Mouse (Mus musculus) spleen, adult 2 months (tissue): ENCODE measurements around the gene D2hgdh. TPM values are rescaled to one million over a fixed set of nuclear protein-coding genes. Genes with fewer than 3 reads are reported as not detected.

Source experiments
- DNase-seq, 2 experiments: peaks; one replicate each; pipeline versions ENCODE4 v3.0.0 to v3.0.0-alpha.2; 2012 to 2021; ENCODE audit warnings: low spot score in 2 of 2, low read depth in 1 of 2
- H3K27ac ChIP-seq: fragments of 200-500 bp; 2 replicates; pipeline ENCODE4 v1.5.1; 2012; ENCODE audit warnings: low read length, inconsistent platforms; ENCODE audit not compliant: insufficient read depth
- H3K27me3 ChIP-seq: fragments of 200-500 bp; 2 replicates; pipeline ENCODE4 v1.6.1; 2012; ENCODE audit warnings: mild to moderate bottlenecking, moderate library complexity, low read length, inconsistent platforms; ENCODE audit not compliant: control insufficient read depth, insufficient read depth
- H3K36me3 ChIP-seq: fragments of 200-500 bp; 2 replicates; pipeline ENCODE4 v1.6.1; 2012; ENCODE audit warnings: mild to moderate bottlenecking, low read length, inconsistent platforms; ENCODE audit not compliant: control insufficient read depth, insufficient read depth
- H3K4me1 ChIP-seq: fragments of 200-500 bp; 2 replicates; pipeline ENCODE4 v1.6.1; 2011; ENCODE audit warnings: inconsistent platforms; ENCODE audit not compliant: control insufficient read depth, insufficient read depth, insufficient read length
- H3K4me3 ChIP-seq: fragments of 200-500 bp; 2 replicates; pipeline ENCODE4 v1.5.1; 2011; ENCODE audit warnings: mild to moderate bottlenecking, inconsistent platforms; ENCODE audit not compliant: insufficient read depth, insufficient read length; ENCODE audit errors: extremely low read depth
- CTCF ChIP-seq: fragments of 200-500 bp; IDR thresholded peaks from 2 replicates; pipeline ENCODE4 v1.5.1; 2011; ENCODE audit warnings: mild to moderate bottlenecking, inconsistent platforms; ENCODE audit not compliant: insufficient read depth, insufficient read length, insufficient replicate concordance; ENCODE audit errors: extremely low read depth
- POLR2A ChIP-seq: fragments of 200-500 bp; IDR thresholded peaks from 2 replicates; pipeline ENCODE4 v1.6.1; 2011; ENCODE audit warnings: low read depth, low read length, inconsistent platforms
- WGBS: fragments of 180-500 bp; shearing (Covaris S2); methylation state at CpG from one replicate; pipeline ENCODE4 v1.1.7; 2018; 5-methylcytosine and 5-hydroxymethylcytosine counted together
- polyA plus RNA-seq: library from polyadenylated mRNA; depleted of rRNA; stranded (reverse); fragments of >200 nt; gene quantifications from 2 replicates; pipeline ENCODE4 v1.2.3, GENCODE M21; 2012

The D2hgdh gene
- polyA plus RNA-seq, 1 experiment = 20.3 TPM

DNA sequence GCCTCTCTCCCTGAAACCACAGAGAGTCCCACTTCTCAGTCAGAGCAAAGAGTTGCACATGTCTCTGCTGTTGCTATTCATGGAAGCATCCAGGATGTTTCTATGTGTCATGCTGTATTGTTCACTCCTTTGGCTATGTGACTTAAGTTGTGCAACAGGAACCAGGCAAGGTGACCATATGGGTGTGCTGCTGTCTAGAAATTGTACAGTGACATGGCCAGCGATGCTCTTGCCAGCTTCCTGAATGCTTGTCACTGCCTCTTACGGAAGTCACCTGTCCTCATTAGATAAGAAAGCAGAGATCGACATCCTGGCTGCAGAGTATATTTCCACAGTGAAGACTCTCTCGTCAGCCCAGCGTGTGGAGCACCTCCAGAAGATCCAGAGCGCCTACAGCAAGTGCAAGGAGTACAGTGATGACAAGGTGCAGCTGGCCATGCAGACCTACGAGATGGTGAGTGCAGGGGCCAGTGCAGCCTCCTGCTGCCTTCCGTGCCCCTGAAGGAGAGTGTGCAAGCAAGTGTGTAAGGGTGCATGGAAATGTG, 13.1 kb upstream of the D2hgdh start:
- no peak for DNase-seq
- Histone ChIP-seq H3K27ac (no peak overlapping the region), H3K36me3 (peaks cover 38% of the 10 kb centered on the region), H3K27me3 (no peaks in the 10 kb centered on the region), H3K4me3 (no peak overlapping the region), H3K4me1 (no peaks in the 10 kb centered on the region)
- TF ChIP-seq POLR2A (no peak), CTCF (no peak)
- WGBS = 94% methylated on average over 8 of the region's 8 CpGs

DNA sequence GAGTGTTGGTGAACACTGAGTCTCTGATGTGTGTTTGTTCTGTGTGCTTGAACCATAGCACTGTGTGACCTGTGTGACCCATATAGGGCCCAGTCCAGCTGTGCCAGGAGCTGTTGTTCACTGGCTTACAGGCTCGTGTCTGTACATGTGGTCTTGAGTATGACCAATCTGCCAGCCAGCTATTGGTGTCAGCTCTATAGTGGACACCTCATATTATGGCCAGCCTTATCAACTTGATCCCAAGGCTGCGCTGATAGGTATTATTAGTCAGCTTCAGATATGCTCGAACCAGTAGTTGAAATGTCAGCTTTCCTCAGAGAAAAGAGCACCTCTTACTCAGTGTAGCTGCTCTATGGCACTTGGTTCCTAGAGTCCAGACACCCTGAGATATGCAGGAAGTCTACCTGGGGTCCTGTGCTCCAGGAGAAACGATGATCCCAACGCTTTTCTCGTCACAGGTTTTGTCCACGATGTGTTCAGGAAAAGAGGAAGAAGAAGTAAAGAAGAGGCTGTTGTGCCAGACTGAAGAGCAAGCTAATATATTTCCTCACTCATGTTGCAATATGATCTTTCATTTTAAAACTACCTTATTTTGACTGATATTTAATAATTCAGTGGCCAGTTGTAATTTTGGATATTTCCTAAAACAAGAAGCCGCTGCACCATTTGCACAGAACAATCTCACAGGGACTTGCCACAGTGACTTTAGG, 6.7 kb upstream of the D2hgdh start:
- H3K4me1 ChIP-seq = no peaks in the 10 kb centered on the region
- no peaks in the 10 kb centered on the region for H3K27me3 ChIP-seq
- TF ChIP-seq POLR2A (no peak), CTCF (no peak)
- peaks cover 46% of the 10 kb centered on the region for H3K36me3 ChIP-seq
- DNase-seq = no peak
- no peak overlapping the region for H3K27ac ChIP-seq
- 84% methylated on average over 8 of the region's 8 CpGs for WGBS
- no peak overlapping the region for H3K4me3 ChIP-seq

DNA sequence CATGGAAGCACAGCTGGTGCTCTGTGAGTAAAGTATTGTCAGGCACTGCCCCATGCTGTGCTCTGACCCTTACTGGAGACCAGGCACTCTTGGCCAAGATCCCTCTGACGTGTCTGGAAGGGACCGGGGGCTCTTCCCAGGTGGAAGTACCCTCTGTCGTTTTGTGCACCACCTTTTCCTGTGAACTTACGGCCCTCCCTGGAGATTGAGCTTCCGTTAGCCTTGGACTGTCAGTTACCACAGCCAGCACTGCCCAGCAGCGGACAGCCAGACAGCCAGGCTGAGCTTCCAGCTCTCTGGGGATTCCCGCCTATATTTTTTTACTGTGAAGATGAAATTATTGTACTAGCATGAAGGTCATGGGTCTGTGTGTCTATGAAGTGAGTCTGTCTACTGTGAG, 6.0 kb upstream of the D2hgdh start:
- Histone ChIP-seq H3K4me3 (no peak overlapping the region), H3K4me1 (no peaks in the 10 kb centered on the region), H3K27me3 (no peaks in the 10 kb centered on the region), H3K36me3 (peaks cover 41% of the 10 kb centered on the region), H3K27ac (no peak overlapping the region)
- no peak for TF ChIP-seq POLR2A
- no peak for TF ChIP-seq CTCF
- 90% methylated on average over 7 of the region's 7 CpGs for WGBS
- DNase-seq = no peak

DNA sequence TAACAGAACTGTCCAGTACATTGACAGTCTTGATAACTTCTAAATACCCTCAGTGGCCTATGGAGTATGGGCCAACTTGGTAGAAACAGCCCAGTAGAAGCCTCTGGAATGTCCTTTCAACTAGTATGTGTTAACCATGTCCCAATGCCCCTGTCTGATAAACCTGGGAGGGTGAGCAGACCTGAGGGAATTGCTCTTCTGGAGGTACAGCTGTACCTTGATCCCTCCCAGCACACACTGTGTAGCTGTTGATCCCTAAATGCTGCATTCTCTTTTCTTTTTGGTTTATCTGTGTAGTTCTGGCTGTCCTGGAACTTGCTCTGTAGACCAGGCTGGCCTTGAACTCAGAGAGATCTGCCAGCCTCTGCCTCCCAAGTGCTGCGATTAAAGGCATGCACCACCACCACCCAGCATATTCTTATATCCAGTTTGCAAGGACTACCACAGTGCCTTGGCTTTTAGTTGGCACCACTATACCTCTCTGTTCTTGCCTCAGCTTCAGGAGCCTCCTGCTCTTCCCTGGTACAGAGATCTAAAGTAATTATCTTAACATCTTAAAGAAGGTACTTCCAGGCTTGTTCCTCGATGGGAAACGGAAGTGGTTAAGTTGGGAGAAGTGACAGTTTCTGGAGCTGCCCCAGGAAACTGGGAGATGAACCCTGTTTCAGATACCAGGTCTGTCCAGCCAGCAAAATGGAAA, 763 bp upstream of the D2hgdh start:
- H3K4me3 ChIP-seq = no peak overlapping the region
- no peak for TF ChIP-seq POLR2A
- H3K27ac ChIP-seq = peak overlapping the region; percentile 98; the same call in 1 of the 2 replicates
- peaks cover 12% of the 10 kb centered on the region; the same call in 1 of the 2 replicates for H3K4me1 ChIP-seq
- DNase-seq = no peak
- 70% methylated on average over 3 of the region's 3 CpGs for WGBS
- peaks cover 5% of the 10 kb centered on the region for H3K36me3 ChIP-seq
- H3K27me3 ChIP-seq = no peaks in the 10 kb centered on the region

DNA sequence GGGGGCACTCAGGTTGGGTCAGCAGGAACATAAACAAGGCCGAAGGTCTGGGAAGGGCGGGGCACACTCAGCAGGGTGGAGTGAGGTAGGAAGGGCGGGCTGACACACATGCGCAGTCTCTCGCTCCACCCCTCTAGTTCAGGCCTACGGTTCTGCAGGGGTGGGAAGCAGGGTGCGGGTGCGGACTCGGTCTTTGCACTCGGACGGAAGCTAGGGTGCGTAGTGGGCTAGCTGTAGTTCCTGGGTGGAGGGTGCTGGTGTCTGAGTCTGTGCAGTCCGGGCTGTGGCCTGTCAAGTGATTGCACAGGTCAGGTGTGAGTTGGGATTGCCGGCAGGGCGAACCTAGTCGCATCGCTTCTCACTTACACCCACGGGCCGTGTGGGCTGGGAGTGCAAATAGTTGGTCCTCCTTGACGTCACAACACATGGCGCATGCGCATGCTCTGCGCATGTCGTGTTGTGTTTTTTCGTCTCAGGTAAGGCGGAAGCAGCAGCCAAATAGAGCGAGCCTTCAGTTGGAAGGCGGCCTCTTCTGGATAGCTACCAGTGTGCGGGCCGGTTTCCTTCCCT, 481 bp downstream of the D2hgdh start:
- H3K36me3 ChIP-seq = peaks cover 3% of the 10 kb centered on the region
- H3K4me3 ChIP-seq = peak overlapping the region; percentile 78
- WGBS = 3% methylated on average over 30 of the region's 30 CpGs
- TF ChIP-seq CTCF (no peak), POLR2A (peak; percentile 79)
- peak overlapping the region; percentile 98 for H3K27ac ChIP-seq
- no peaks in the 10 kb centered on the region for H3K27me3 ChIP-seq
- H3K4me1 ChIP-seq = peaks cover 12% of the 10 kb centered on the region; the same call in 1 of the 2 replicates
- DNase-seq = peak; percentile 91 to 98

DNA sequence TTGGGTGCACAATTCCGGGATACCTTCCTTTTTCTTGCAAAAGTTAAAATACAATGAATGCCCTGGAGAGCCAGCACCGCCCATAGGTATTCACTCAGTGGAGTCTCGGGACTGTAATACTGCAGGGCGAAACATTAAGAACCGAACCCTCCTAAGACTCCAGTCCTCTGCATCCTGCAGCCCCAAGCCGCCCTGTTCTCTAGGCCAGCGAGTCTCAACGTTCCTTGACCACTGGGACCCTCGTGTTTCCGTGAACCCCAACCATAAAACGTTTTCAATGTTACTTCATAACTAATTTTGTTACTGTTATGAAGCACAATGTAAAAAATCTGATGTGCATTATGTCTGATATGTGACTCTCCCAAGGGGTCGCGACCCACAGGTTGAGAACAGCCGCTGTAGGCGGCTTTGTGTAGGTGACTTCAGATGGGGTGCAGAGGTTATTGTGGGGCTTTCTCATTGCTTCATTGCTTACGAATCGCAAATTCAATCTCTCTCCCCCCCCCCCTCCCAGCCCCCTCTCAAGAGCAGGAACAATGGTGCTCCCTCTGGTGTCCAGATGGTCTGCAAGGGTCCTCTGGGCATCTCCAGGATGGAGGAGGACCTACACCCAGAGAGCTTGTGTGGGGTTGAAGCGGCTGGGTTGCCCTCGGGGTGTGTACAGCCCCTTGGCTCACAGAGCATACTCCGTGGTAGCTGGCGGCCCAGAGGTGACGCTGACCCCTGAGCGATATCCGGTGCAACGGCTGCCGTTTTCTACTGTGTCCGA, 1.2 kb downstream of the D2hgdh start:
- peaks cover 12% of the 10 kb centered on the region; the same call in 1 of the 2 replicates for H3K4me1 ChIP-seq
- no peak for DNase-seq
- H3K36me3 ChIP-seq = peaks cover 1% of the 10 kb centered on the region
- H3K4me3 ChIP-seq = peak overlapping the region; percentile 78
- TF ChIP-seq POLR2A = no peak
- no peak for TF ChIP-seq CTCF
- peak overlapping the region; percentile 98 for H3K27ac ChIP-seq
- no peaks in the 10 kb centered on the region for H3K27me3 ChIP-seq
- WGBS = 48% methylated on average over 27 of the region's 27 CpGs
